8 mouse cellular contexts compared by ENCODE assay signal in genomic region chr1:128417533-128417888, GRCm38 (mm10). TPM values are rescaled to one million over a fixed set of nuclear protein-coding genes. Genes with fewer than 3 reads are reported as not detected.
DNase-seq lines count a peak whose midpoint lies in the region; ATAC-seq and TF ChIP-seq lines count a peak whose summit lies in the region.

No protein-coding gene starts in this region.

- 39% methylated on average over 5 of the region's 5 CpGs for WGBS in forebrain, embryonic 11.5 days
- 49% methylated on average over 5 of the region's 5 CpGs for WGBS in limb, embryonic 14.5 days
- WGBS in midbrain, embryonic 16.5 days: 52% methylated on average over 5 of the region's 5 CpGs

- peak; percentile 15 for DNase-seq in adrenal gland, adult 8-10 months
- no peak for DNase-seq in adrenal gland, postnatal 4 days (ENCODE audit: low spot score in 2 of 2)
- no peak for DNase-seq in left cerebral cortex, adult 2 months (ENCODE audit: extremely low spot score in 1 of 2, low spot score in 2 of 2)
- DNase-seq in left cerebral cortex, adult 8-10 months (ENCODE audit: low spot score in 2 of 2): no peak
- no peak for DNase-seq in forebrain, embryonic 11.5 days (ENCODE audit: low spot score)
- no peak for DNase-seq in limb, embryonic 14.5 days (ENCODE audit: low spot score)
- DNase-seq in c-Kit-positive CD71-positive TER-119-positive erythroid progenitor cells, embryonic 14.5 days (ENCODE audit: low spot score): no peak

- H3K9me3 ChIP-seq in forebrain, embryonic 11.5 days (ENCODE audit: control insufficient read depth, low read length): no peaks in the 10 kb centered on the region
- no peaks in the 10 kb centered on the region for H3K9me3 ChIP-seq in limb, embryonic 14.5 days (ENCODE audit: control insufficient read depth, low read length)
- no peaks in the 10 kb centered on the region for H3K9me3 ChIP-seq in midbrain, embryonic 16.5 days (replicated peaks; ENCODE audit: control insufficient read depth, low read length, poor library complexity, severe bottlenecking)

- no peaks in the 10 kb centered on the region for H3K27me3 ChIP-seq in forebrain, embryonic 11.5 days (ENCODE audit: control insufficient read depth, insufficient read depth, low read length)
- no peaks in the 10 kb centered on the region for H3K27me3 ChIP-seq in limb, embryonic 14.5 days (ENCODE audit: control insufficient read depth, insufficient read depth, low read length)
- H3K27me3 ChIP-seq in midbrain, embryonic 16.5 days (ENCODE audit: control insufficient read depth, insufficient read depth, low read depth, low read length): no peaks in the 10 kb centered on the region

- no peak for TF ChIP-seq POLR2A in limb, embryonic 14.5 days (IDR thresholded peaks at IDR 0.05; ENCODE audit: borderline replicate concordance, extremely low read depth, insufficient read depth, insufficient read length)

- no peaks in the 10 kb centered on the region for H3K4me1 ChIP-seq in forebrain, embryonic 11.5 days (replicated peaks; ENCODE audit: control insufficient read depth, insufficient read depth, low read length)
- no peaks in the 10 kb centered on the region for H3K4me1 ChIP-seq in limb, embryonic 14.5 days (ENCODE audit: control insufficient read depth, insufficient read depth, low read length)
- H3K4me1 ChIP-seq in midbrain, embryonic 16.5 days (ENCODE audit: control insufficient read depth, insufficient read depth, low read length): 0 out of 2 replicates have a peak, but pooled peaks cover 2% of the 10 kb centered on the region

- H3K36me3 ChIP-seq in forebrain, embryonic 11.5 days (ENCODE audit: control insufficient read depth, insufficient read depth, low read length): no peaks in the 10 kb centered on the region
- peaks cover 18% of the 10 kb centered on the region for H3K36me3 ChIP-seq in limb, embryonic 14.5 days (ENCODE audit: control insufficient read depth, insufficient read depth, low read length)
- no peaks in the 10 kb centered on the region for H3K36me3 ChIP-seq in midbrain, embryonic 16.5 days (ENCODE audit: control insufficient read depth, insufficient read depth, low read length)

- intact Hi-C loops in left cerebral cortex, adult 2 months (cut with DNase I): loop anchor here (2.0 to 5.0 kb wide), 2 partner anchors 175 to 315 kb away; partner anchors contain the start of genes Cxcr4, R3hdm1 and Zranb3

- H3K4me3 ChIP-seq in left cerebral cortex, adult 2 months: peak overlapping the region; percentile 97
- H3K4me3 ChIP-seq in forebrain, embryonic 11.5 days (ENCODE audit: low read depth, low read length): peak overlapping the region; percentile 72; the same call in 1 of the 2 replicates
- H3K4me3 ChIP-seq in limb, embryonic 14.5 days (replicated peaks; ENCODE audit: low read length): peak overlapping the region; percentile 85
- H3K4me3 ChIP-seq in midbrain, embryonic 16.5 days (ENCODE audit: low read depth, low read length): peak overlapping the region; percentile 75

- 0 out of 2 replicates have a peak overlapping the region, but pooled peaks have one; percentile 15 for H3K4me2 ChIP-seq in forebrain, embryonic 11.5 days (ENCODE audit: low read depth, low read length, severe bottlenecking)
- peak overlapping the region; percentile 55 for H3K4me2 ChIP-seq in limb, embryonic 14.5 days (replicated peaks; ENCODE audit: low read depth, low read length, severe bottlenecking)
- peak overlapping the region; percentile 62 for H3K4me2 ChIP-seq in midbrain, embryonic 16.5 days (ENCODE audit: low read length)

- no peak overlapping the region; the same call in 1 of the 2 replicates for H3K27ac ChIP-seq in left cerebral cortex, adult 2 months
- H3K27ac ChIP-seq in forebrain, embryonic 11.5 days (ENCODE audit: low read depth, low read length): no peak overlapping the region
- H3K27ac ChIP-seq in limb, embryonic 14.5 days (replicated peaks; ENCODE audit: low read depth, low read length): 0 out of 2 replicates have a peak overlapping the region, but pooled peaks have one; percentile 91
- H3K27ac ChIP-seq in midbrain, embryonic 16.5 days (ENCODE audit: low read length): peak overlapping the region; percentile 87; the same call in 1 of the 2 replicates

- no peak for ATAC-seq in forebrain, embryonic 11.5 days (replicated peaks; ENCODE audit: low FRiP score)
- ATAC-seq in limb, embryonic 14.5 days (ENCODE audit: low FRiP score, low read depth): peak; percentile 13; the same call in 1 of the 2 replicates
- ATAC-seq in midbrain, embryonic 16.5 days: no peak; the same call in 1 of the 2 replicates

- H3K9ac ChIP-seq in forebrain, embryonic 11.5 days (ENCODE audit: low read length): no peak overlapping the region
- peak overlapping the region; percentile 93; the same call in 1 of the 2 replicates for H3K9ac ChIP-seq in limb, embryonic 14.5 days (ENCODE audit: low read depth, low read length, severe bottlenecking)
- peak overlapping the region; percentile 84; the same call in 1 of the 2 replicates for H3K9ac ChIP-seq in midbrain, embryonic 16.5 days (ENCODE audit: low read depth, low read length)

- no peak for TF ChIP-seq CTCF in left cerebral cortex, adult 2 months (IDR thresholded peaks at IDR 0.05)

RNA-seq across cellular contexts. Expression of gene Dars, which starts 0.3 kb away (rescaled TPM):
- 10 to 100 TPM; 92.5 to 99.9 (median 97.6) TPM for total RNA-seq in adrenal gland, adult 8-10 months (2022)
- total RNA-seq in adrenal gland, postnatal 4 days (2021): 10 to 100 TPM; 89.4 to 96.5 TPM
- 10 to 100 TPM; 48.9 to 49.6 TPM for total RNA-seq in left cerebral cortex, adult 2 months (2021)
- total RNA-seq in left cerebral cortex, adult 8-10 months (2022): 10 to 100 TPM; 54.0 to 57.0 (median 55.8) TPM
- 116 and 130 TPM in 2 replicates for polyA plus RNA-seq in forebrain, embryonic 11.5 days (2014; fragmentation: Nextera tagmentation; extraction: Ambion mirVana)
- polyA plus RNA-seq in limb, embryonic 14.5 days (2012; rRNA removed): 40.9 and 57.0 TPM in 2 replicates
- 86.9 and 88.7 TPM in 2 replicates for polyA plus RNA-seq in limb, embryonic 14.5 days (2014; fragmentation: Nextera tagmentation; extraction: Ambion mirVana)
- polyA plus RNA-seq in midbrain, embryonic 16.5 days (2015; fragmentation: Nextera tagmentation; extraction: Ambion mirVana): 123 and 124 TPM in 2 replicates

RNA-seq across cellular contexts. Expression of gene Mcm6, which starts 58.0 kb away (rescaled TPM):
- 10 to 100 TPM; 16.8 to 20.3 (median 18.1) TPM for total RNA-seq in adrenal gland, adult 8-10 months (2022)
- 100 to 1,000 TPM in 1 of 2 experiments, 10 to 100 TPM in 1; 97.9 to 111 TPM for total RNA-seq in adrenal gland, postnatal 4 days (2021)
- 1 to 10 TPM; 4.5 to 7.1 TPM for total RNA-seq in left cerebral cortex, adult 2 months (2021)
- total RNA-seq in left cerebral cortex, adult 8-10 months (2022): 1 to 10 TPM; 6.1 to 8.7 (median 7.3) TPM
- polyA plus RNA-seq in forebrain, embryonic 11.5 days (2014; fragmentation: Nextera tagmentation; extraction: Ambion mirVana): 343 and 344 TPM in 2 replicates
- 124 and 126 TPM in 2 replicates for polyA plus RNA-seq in limb, embryonic 14.5 days (2012; rRNA removed)
- 193 and 207 TPM in 2 replicates for polyA plus RNA-seq in limb, embryonic 14.5 days (2014; fragmentation: Nextera tagmentation; extraction: Ambion mirVana)
- polyA plus RNA-seq in midbrain, embryonic 16.5 days (2015; fragmentation: Nextera tagmentation; extraction: Ambion mirVana): 44.9 and 50.4 TPM in 2 replicates

Comparison
In these comparisons a context has a peak if more than half of its experiments do, and no peak if none do; other contexts are left out.
1. RNA of gene Mcm6, which starts 58.0 kb away (total RNA-seq): 97.9 to 111 TPM in adrenal gland, postnatal 4 days; 16.8 to 20.3 TPM in adrenal gland, adult 8-10 months, 6.1 to 8.7 TPM in left cerebral cortex, adult 8-10 months and 4.5 to 7.1 TPM in left cerebral cortex, adult 2 months; every median in the first group is over 4 times any median in the second.
2. H3K27ac ChIP-seq: peak in limb, embryonic 14.5 days (single experiment) and midbrain, embryonic 16.5 days (single experiment); none in left cerebral cortex, adult 2 months (single experiment) and forebrain, embryonic 11.5 days (single experiment).
3. Peak in every context shown above with its lines, with median percentiles within 50 percentile points of each other: H3K4me3 ChIP-seq and H3K4me2 ChIP-seq.